Mouse (Mus musculus) liver, embryonic 13.5 days (tissue): Measurements from ENCODE around the gene Clstn2. TPM values are rescaled to one million over a fixed set of nuclear protein-coding genes. Genes with fewer than 3 reads are reported as not detected.

Experiments
- ATAC-seq: fragments of 200-750 bp; cut with Nextera tagmentation; 2 replicates; pipeline ENCODE4 v1.8.0; 2017; ENCODE audit warnings: low read depth, mild to moderate bottlenecking, moderate number of reproducible peaks, moderate library complexity
- DNase-seq: peaks from one replicate; pipeline ENCODE4 v3.0.0; 2022
- H3K27ac ChIP-seq: fragments of 300-500 bp; sonication (generic); 2 replicates; pipeline ENCODE4 v1.5.1; 2015; ENCODE audit warnings: moderate library complexity, mild to moderate bottlenecking, inconsistent platforms
- H3K27me3 ChIP-seq: fragments of 300-500 bp; sonication (generic); 2 replicates; pipeline ENCODE4 v1.6.1; 2015; ENCODE audit warnings: mild to moderate bottlenecking, inconsistent platforms
- H3K36me3 ChIP-seq: fragments of 300-500 bp; sonication (generic); 2 replicates; pipeline ENCODE4 v1.6.1; 2015; ENCODE audit warnings: mild to moderate bottlenecking, inconsistent platforms
- H3K4me1 ChIP-seq: fragments of 300-500 bp; sonication (generic); replicated peaks from 2 replicates; pipeline ENCODE4 v1.6.1; 2015; ENCODE audit warnings: inconsistent platforms
- H3K4me2 ChIP-seq: fragments of 300-500 bp; sonication (generic); 2 replicates; pipeline ENCODE4 v1.6.1; 2015; ENCODE audit warnings: inconsistent platforms, mild to moderate bottlenecking, moderate library complexity
- H3K4me3 ChIP-seq: fragments of 300-500 bp; sonication (generic); replicated peaks from 2 replicates; pipeline ENCODE4 v1.5.1; 2015; ENCODE audit warnings: mild to moderate bottlenecking, inconsistent platforms
- H3K9ac ChIP-seq: fragments of 300-500 bp; sonication (generic); 2 replicates; pipeline ENCODE4 v1.6.1; 2015; ENCODE audit warnings: mild to moderate bottlenecking, inconsistent platforms
- H3K9me3 ChIP-seq: fragments of 300-500 bp; sonication (generic); replicated peaks from 2 replicates; pipeline ENCODE4 v1.6.1; 2016; ENCODE audit warnings: inconsistent platforms
- WGBS: fragments of 180-500 bp; shearing (Covaris S2); methylation state at CpG from one replicate; pipeline ENCODE4 v1.1.7; 2015; ENCODE audit not compliant: insufficient replicate concordance; 5-methylcytosine and 5-hydroxymethylcytosine counted together
- polyA plus RNA-seq: library from polyadenylated mRNA; unstranded; fragments of >200 nt; fragmentation: Nextera tagmentation; extraction: Ambion mirVana; gene quantifications from 2 replicates; pipeline ENCODE4 v1.2.1, GENCODE M21; 2015

Gene Clstn2
- polyA plus RNA-seq, 1 experiment from 2014 or later: 0.12 TPM

DNA sequence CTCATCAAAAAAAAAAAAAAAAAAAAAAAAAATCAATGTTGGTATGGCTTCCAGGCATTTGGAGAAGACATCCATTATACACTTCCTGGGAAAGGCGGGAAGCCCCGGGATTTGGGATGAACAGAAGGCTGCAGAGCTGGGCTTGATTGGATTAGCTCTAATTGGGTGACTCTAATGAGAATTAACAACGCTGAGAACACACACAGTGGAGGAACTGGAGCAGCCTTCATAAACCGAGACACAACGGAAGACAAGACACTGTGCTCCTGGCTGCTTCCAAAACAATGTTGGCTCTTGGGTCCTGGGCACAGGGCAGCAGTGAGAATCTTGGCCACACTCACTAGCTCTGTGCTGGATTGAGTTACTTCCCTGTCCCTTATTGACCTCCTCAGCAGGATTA lies 360.3 kb downstream of the Clstn2 start:
- Histone ChIP-seq H3K4me3 (no peak overlapping the region), H3K9ac (no peak overlapping the region), H3K4me1 (no peaks in the 10 kb centered on the region), H3K27ac (no peak overlapping the region), H3K9me3 (no peaks in the 10 kb centered on the region), H3K4me2 (no peak overlapping the region), H3K27me3 (no peaks in the 10 kb centered on the region), H3K36me3 (no peaks in the 10 kb centered on the region)
- 57% methylated on average over 5 of the region's 5 CpGs for WGBS
- ATAC-seq (no peak), DNase-seq (no peak)

DNA sequence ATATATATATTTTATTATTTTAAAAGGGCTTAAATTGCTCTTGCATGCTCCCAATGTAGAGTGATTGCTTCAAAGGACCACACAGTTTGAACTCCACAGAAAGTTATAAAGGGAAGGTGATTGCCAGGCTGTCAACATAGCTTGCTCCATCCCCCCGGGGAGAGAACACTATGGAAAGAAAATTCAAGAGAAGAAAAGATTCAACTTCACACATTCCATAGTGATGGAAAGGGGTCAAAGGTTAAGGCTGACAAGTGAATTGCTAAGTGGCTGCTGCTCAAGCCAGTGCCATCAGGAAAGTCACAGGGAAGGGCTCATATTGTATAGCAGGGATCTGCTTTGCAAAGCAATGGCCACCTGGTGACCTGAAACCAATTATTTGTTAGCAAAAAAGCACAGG lies 360.8 kb downstream of the Clstn2 start:
- DNase-seq (no peak), ATAC-seq (no peak)
- H3K27me3 ChIP-seq: no peaks in the 10 kb centered on the region
- no peaks in the 10 kb centered on the region for H3K4me1 ChIP-seq
- no peaks in the 10 kb centered on the region for H3K36me3 ChIP-seq
- no peak overlapping the region for H3K9ac ChIP-seq
- no peaks in the 10 kb centered on the region for H3K9me3 ChIP-seq
- H3K27ac ChIP-seq: no peak overlapping the region
- no peak overlapping the region for H3K4me2 ChIP-seq
- WGBS: 39% methylated on average over 1 of the region's 1 CpGs
- no peak overlapping the region for H3K4me3 ChIP-seq

DNA sequence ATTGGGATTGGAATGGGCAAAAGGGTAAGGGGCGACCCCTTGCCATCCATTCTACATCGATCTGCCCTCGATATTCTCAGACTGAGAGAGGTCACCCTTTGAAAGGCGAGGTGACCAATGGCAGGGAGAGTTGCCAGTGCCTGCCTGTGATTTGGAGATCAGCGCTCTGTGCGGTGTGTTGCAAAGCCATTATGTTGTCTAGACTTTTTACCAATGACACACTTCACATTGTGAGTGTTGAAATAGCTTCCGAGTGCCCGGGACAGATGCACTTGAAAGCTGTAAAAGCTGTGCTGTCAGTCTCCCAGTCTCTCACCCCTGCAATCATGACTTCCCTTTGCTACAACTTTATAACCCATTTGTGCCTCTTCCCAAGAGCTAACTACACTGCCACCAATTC lies 362.3 kb downstream of the Clstn2 start:
- Histone ChIP-seq H3K4me1 (no peaks in the 10 kb centered on the region), H3K36me3 (no peaks in the 10 kb centered on the region), H3K4me2 (no peak overlapping the region), H3K4me3 (no peak overlapping the region), H3K27me3 (no peaks in the 10 kb centered on the region), H3K9ac (no peak overlapping the region), H3K27ac (no peak overlapping the region), H3K9me3 (no peaks in the 10 kb centered on the region)
- WGBS: 72% methylated on average over 8 of the region's 8 CpGs
- no peak for DNase-seq
- ATAC-seq: no peak

DNA sequence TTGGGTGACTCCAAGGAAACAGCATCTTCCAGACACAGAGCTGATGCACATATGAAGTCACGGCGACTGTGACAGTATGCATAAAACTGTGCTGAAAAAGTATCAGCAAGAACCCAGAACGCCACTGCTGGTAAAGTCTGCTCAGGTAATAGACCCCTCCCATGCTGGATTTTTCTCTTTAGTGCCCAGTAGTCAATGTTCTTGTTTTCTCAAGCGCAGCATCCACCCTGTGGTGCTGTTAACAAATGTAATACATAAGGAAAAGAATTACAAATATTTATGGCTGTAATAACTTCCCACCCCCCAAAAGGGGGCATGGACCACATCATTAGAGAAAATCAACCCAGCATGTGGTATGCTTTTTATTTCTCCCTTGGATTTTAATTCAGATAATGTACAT lies 372.0 kb downstream of the Clstn2 start:
- H3K9ac ChIP-seq: no peak overlapping the region
- no peak overlapping the region for H3K4me3 ChIP-seq
- H3K27ac ChIP-seq: no peak overlapping the region
- no peak overlapping the region for H3K4me2 ChIP-seq
- H3K27me3 ChIP-seq: no peaks in the 10 kb centered on the region
- no peak for ATAC-seq
- WGBS: 62% methylated on average over 4 of the region's 4 CpGs
- no peaks in the 10 kb centered on the region for H3K36me3 ChIP-seq
- no peak for DNase-seq
- no peaks in the 10 kb centered on the region for H3K4me1 ChIP-seq
- no peaks in the 10 kb centered on the region for H3K9me3 ChIP-seq

DNA sequence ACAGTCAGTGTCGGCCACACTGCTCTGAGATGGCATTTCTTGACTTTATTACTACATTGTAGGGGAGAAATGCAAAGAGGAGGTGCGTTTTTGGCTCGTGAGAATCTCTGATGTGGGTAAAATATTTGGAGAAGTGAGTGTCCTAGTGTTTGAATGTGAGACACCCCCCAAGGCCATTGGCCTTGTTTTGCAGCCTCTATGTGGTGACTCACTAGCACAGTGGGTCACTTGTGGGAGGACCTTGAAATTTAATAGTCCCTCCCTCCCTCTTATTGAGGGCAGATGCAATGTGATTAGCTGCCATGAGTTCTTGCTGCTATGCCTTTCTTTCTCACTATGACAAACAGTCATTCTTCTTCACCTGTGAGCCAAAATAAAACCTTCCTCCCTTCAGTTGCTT lies 374.2 kb downstream of the Clstn2 start:
- 43% methylated on average over 3 of the region's 3 CpGs for WGBS

DNA sequence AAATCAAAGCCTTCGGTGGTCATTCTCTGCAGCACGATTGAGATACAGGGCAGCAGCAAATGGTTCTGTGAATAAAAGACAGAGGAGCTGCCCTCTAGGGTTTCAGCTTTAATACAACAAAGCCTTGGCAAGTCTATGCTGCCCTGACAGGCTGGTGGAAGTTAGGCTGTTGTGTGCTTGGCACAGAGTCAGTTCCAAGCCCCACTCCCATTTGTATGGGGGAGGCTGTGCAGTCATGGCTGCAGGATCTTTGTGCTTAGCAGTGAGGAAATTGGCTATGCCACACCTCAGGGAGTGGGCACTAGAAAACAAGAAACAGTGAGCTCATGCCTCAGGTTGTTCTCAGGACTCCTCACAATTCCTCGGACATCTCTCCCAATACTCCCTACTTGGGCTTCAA lies 384.6 kb downstream of the Clstn2 start:
- Histone ChIP-seq H3K27ac (no peak overlapping the region), H3K36me3 (no peaks in the 10 kb centered on the region), H3K4me3 (no peak overlapping the region), H3K4me1 (no peaks in the 10 kb centered on the region), H3K27me3 (no peaks in the 10 kb centered on the region), H3K4me2 (no peak overlapping the region), H3K9ac (no peak overlapping the region), H3K9me3 (no peaks in the 10 kb centered on the region)
- no peak for ATAC-seq
- WGBS: 65% methylated on average over 3 of the region's 3 CpGs
- no peak for DNase-seq

More for the DNA sequence above, 374.2 kb downstream of the Clstn2 start:
- H3K9ac ChIP-seq: no peak overlapping the region
- no peaks in the 10 kb centered on the region for H3K36me3 ChIP-seq
- H3K4me1 ChIP-seq: no peaks in the 10 kb centered on the region
- DNase-seq (no peak), ATAC-seq (no peak)
- H3K27me3 ChIP-seq: no peaks in the 10 kb centered on the region
- no peaks in the 10 kb centered on the region for H3K9me3 ChIP-seq
- no peak overlapping the region for H3K4me3 ChIP-seq
- H3K4me2 ChIP-seq: no peak overlapping the region
- no peak overlapping the region for H3K27ac ChIP-seq

DNA sequence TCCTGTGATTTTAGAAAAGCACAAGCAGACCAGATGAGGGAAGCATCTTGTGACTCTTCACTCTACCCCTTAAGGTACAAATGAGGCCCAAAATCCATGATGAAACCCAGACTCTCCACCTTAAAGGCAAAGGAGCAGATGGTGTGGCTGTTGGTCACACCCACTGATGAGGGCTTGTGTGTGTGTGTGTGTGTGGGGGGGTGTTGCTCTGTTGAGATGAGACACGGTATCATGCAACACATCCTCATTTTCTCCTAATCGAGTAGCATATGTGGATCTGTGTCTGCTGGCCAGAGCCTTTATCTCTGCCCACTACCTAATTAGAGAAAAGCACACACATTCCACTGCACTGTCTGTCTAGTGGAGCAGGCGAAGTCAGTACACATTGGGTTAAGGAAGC lies 387.2 kb downstream of the Clstn2 start:
- WGBS: 54% methylated on average over 3 of the region's 3 CpGs
- H3K4me2 ChIP-seq: no peak overlapping the region
- H3K4me3 ChIP-seq: no peak overlapping the region
- H3K4me1 ChIP-seq: no peaks in the 10 kb centered on the region
- no peaks in the 10 kb centered on the region for H3K9me3 ChIP-seq
- no peaks in the 10 kb centered on the region for H3K36me3 ChIP-seq
- H3K27ac ChIP-seq: no peak overlapping the region
- H3K27me3 ChIP-seq: no peaks in the 10 kb centered on the region
- DNase-seq (no peak), ATAC-seq (no peak)
- no peak overlapping the region for H3K9ac ChIP-seq

DNA sequence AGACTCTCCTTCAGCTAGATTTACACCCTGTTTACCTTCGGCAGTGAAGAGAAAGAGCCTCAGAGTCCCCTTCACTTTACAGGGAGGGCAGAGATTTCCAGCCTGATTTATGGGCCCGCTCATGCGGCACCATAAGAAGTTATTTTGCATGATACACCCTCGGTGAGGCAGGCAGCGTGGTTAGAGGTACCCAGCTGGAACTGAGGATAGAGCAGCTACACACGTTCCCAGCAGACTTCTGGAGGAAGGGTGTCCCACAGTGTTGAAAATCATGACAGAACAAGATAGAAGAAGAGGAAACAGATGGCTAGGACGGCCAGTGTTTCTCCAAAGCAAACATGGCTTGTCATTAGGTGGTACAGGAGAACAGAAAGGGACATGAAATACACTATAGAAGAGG lies 390.6 kb downstream of the Clstn2 start:
- DNase-seq (no peak), ATAC-seq (no peak)
- Histone ChIP-seq H3K9ac (no peak overlapping the region), H3K27me3 (no peaks in the 10 kb centered on the region), H3K4me2 (no peak overlapping the region), H3K4me3 (no peak overlapping the region), H3K4me1 (no peaks in the 10 kb centered on the region), H3K9me3 (no peaks in the 10 kb centered on the region), H3K36me3 (no peaks in the 10 kb centered on the region), H3K27ac (no peak overlapping the region)
- WGBS: 35% methylated on average over 7 of the region's 7 CpGs

DNA sequence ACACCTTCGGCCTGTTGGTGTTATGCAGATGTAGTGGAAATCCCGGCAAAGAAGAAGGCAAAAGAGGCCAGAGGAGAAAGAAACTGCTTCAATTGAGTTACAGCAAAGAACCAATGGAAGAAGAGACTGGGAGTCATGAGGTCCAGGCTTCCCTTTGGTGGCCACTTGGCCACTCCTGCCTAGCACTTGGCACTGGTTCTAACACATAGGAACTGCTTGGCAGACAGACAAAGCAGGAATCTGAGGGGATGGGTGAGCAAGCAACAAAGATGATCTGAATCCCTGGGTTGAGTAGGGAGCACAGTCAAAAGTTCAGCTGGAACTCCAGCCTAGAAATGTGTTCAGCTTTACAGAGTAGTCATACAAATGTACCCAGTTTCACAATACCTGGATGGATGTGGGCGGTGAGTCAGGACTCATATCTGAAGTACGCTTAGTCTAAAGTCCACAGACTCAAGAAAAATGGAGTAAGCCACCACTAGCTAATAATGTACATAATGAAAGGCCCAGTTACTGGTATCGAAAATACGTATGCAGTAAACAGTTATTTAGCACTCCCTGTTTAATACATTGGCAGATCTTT lies 392.9 kb downstream of the Clstn2 start:
- no peak overlapping the region for H3K4me2 ChIP-seq
- H3K9me3 ChIP-seq: no peaks in the 10 kb centered on the region
- no peaks in the 10 kb centered on the region for H3K36me3 ChIP-seq
- no peak overlapping the region for H3K27ac ChIP-seq
- H3K4me1 ChIP-seq: no peaks in the 10 kb centered on the region
- no peaks in the 10 kb centered on the region for H3K27me3 ChIP-seq
- no peak for DNase-seq
- H3K9ac ChIP-seq: no peak overlapping the region
- WGBS: 61% methylated on average over 6 of the region's 6 CpGs
- ATAC-seq: no peak
- H3K4me3 ChIP-seq: no peak overlapping the region

DNA sequence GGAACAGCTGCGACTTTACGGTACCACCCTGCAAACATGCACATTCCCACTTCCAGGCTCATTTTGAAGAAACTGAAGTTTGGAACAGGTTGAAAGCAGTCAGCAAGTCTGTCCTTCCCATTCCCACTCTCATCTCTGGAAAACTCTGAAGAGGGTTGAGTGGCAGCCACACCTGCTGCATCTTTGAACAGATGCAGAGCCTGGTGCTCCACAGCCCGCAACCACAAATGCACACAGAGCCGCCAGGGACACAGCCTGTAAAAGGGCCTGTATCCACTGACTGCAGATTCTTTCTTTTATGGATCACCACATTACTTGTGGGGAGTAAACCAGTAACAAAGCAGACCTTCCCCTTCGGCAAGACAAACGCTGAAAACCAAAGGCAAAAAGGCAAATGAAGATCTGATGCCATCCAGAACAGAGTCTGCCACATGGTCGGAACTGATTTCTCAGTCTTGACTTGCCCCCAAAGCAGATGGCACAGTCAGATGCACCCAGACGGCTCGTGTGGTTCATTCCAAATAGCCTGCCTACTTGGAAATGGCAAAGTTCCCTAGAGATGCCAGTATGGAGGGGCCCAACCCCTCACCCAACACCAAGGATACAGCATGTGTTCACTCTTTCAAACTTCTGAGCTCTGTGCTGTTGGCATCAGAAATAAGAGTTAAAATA lies 394.2 kb downstream of the Clstn2 start:
- no peaks in the 10 kb centered on the region for H3K4me1 ChIP-seq
- no peak overlapping the region for H3K9ac ChIP-seq
- DNase-seq: no peak
- 73% methylated on average over 9 of the region's 9 CpGs for WGBS
- H3K27ac ChIP-seq: no peak overlapping the region
- no peaks in the 10 kb centered on the region for H3K27me3 ChIP-seq
- no peaks in the 10 kb centered on the region for H3K36me3 ChIP-seq
- no peaks in the 10 kb centered on the region for H3K9me3 ChIP-seq
- H3K4me3 ChIP-seq: no peak overlapping the region
- no peak overlapping the region for H3K4me2 ChIP-seq
- ATAC-seq: no peak

DNA sequence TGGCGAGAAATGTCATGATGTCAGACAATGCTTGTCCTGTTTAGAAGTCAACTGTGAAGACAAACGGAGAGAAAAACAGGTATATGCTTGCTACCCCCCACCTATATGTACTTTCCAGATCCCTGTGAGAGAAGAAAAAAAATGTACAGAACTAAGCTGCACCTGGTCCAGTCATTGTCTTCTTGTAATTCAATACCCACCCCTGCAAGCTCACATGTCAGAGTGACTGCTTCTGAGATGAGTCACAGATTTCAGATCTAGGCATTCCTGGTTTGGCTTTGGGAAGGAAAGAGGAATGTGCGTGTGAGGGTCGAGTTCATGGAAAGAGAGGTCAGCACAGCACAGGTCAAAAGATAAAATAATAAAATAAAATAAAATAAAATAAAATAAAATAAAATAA lies 397.6 kb downstream of the Clstn2 start:
- H3K36me3 ChIP-seq: no peaks in the 10 kb centered on the region
- no peak overlapping the region for H3K27ac ChIP-seq
- no peaks in the 10 kb centered on the region for H3K9me3 ChIP-seq
- H3K9ac ChIP-seq: no peak overlapping the region
- no peak for ATAC-seq
- H3K4me2 ChIP-seq: no peak overlapping the region
- no peak for DNase-seq
- no peaks in the 10 kb centered on the region for H3K4me1 ChIP-seq
- H3K4me3 ChIP-seq: no peak overlapping the region
- H3K27me3 ChIP-seq: no peaks in the 10 kb centered on the region
- WGBS: 53% methylated on average over 4 of the region's 4 CpGs

DNA sequence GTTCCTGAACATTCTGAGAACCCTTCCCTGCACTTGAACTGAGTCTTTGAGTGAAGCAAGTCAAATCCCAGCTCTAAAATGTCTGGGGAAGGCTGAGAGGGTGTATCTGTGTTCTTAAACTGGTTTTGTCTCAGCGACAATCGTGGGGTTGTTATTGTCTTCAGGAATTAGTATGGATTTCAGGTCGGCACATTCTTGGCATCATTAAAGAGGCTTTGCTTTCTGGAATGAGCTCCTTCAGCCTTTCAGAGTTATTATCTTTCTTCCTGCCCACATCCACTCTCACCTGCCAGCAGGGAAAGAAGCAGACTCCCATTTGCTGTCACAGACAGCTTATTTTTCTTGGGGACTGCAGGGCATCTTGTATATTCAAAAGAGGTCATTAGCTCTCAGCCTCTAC lies 398.1 kb downstream of the Clstn2 start:
- Histone ChIP-seq H3K36me3 (no peaks in the 10 kb centered on the region), H3K9ac (no peak overlapping the region), H3K27ac (no peak overlapping the region), H3K4me1 (no peaks in the 10 kb centered on the region), H3K27me3 (no peaks in the 10 kb centered on the region), H3K9me3 (no peaks in the 10 kb centered on the region), H3K4me3 (no peak overlapping the region), H3K4me2 (no peak overlapping the region)
- 70% methylated on average over 3 of the region's 3 CpGs for WGBS
- ATAC-seq: no peak
- no peak for DNase-seq
